Comparison of ENCODE assay signal across 24 mouse cellular contexts in genomic region chr17:29813328-29813727, GRCm38 (mm10).
DNase-seq lines count a peak whose midpoint lies in the region; ATAC-seq and TF ChIP-seq lines count a peak whose summit lies in the region.
"Had no signal": no experiment of that assay in that cellular context is flagged by ENCODE, and none has a peak within 500 bp of the region (broad histone marks: within the 10 kb centered on the region; RNA-seq: fewer than 3 reads in every experiment).

No protein-coding gene starts in this region.

- H3K27ac ChIP-seq in intestine, embryonic 15.5 days: no peak overlapping the region
- no peak overlapping the region for H3K27ac ChIP-seq in intestine, embryonic 16.5 days (ENCODE audit: low read length)
- no peak overlapping the region for H3K27ac ChIP-seq in lung, embryonic 14.5 days (ENCODE audit: low read depth)
- peak overlapping the region; percentile 73 for H3K27ac ChIP-seq in ES-E14 (ENCODE audit: insufficient read depth, low read depth, low read length, poor library complexity, severe bottlenecking)
- no peak overlapping the region for H3K27ac ChIP-seq in liver, embryonic 15.5 days (replicated peaks)
- H3K27ac ChIP-seq: embryonic facial prominence, embryonic 13.5 days; forebrain, embryonic 15.5 days; heart, embryonic 15.5 days; hindbrain, embryonic 15.5 days; limb, embryonic 15.5 days; macrophage; neural tube, embryonic 13.5 days had no signal

- H3K9ac ChIP-seq in intestine, embryonic 15.5 days: no peak overlapping the region
- H3K9ac ChIP-seq in intestine, embryonic 16.5 days (ENCODE audit: low read depth, low read length): no peak overlapping the region
- no peak overlapping the region for H3K9ac ChIP-seq in lung, embryonic 14.5 days
- H3K9ac ChIP-seq in ES-E14 (ENCODE audit: insufficient read depth, low read depth, low read length, poor library complexity, severe bottlenecking): no peak overlapping the region
- no peak overlapping the region for H3K9ac ChIP-seq in liver, embryonic 15.5 days
- H3K9ac ChIP-seq: embryonic facial prominence, embryonic 13.5 days; forebrain, embryonic 15.5 days; heart, embryonic 15.5 days; hindbrain, embryonic 15.5 days; limb, embryonic 15.5 days; neural tube, embryonic 13.5 days had no signal

- peak; percentile 56 for ATAC-seq in intestine, embryonic 15.5 days
- no peak for ATAC-seq in intestine, embryonic 16.5 days
- ATAC-seq in lung, embryonic 14.5 days (ENCODE audit: insufficient read depth): no peak
- 0 out of 2 replicates have a peak, but pooled peaks have one; percentile 52 for ATAC-seq in liver, embryonic 15.5 days (ENCODE audit: insufficient read depth)
- ATAC-seq: CD4-positive, CD25-positive, alpha-beta regulatory T cell, adult 4 months; forebrain, embryonic 15.5 days had no signal

- H3K27me3 ChIP-seq in intestine, embryonic 15.5 days (replicated peaks): no peaks in the 10 kb centered on the region
- H3K27me3 ChIP-seq in intestine, embryonic 16.5 days (replicated peaks; ENCODE audit: control insufficient read depth, insufficient read depth, low read length): no peaks in the 10 kb centered on the region
- no peaks in the 10 kb centered on the region for H3K27me3 ChIP-seq in lung, embryonic 14.5 days (ENCODE audit: insufficient read depth, low read length)
- peaks cover 17% of the 10 kb centered on the region; the same call in 1 of the 2 replicates for H3K27me3 ChIP-seq in liver, embryonic 15.5 days
- H3K27me3 ChIP-seq: embryonic facial prominence, embryonic 13.5 days; forebrain, embryonic 15.5 days; heart, embryonic 15.5 days; hindbrain, embryonic 15.5 days; limb, embryonic 15.5 days; neural tube, embryonic 13.5 days had no signal

- WGBS in intestine, embryonic 15.5 days: 13% methylated on average over 4 of the region's 4 CpGs
- WGBS in intestine, embryonic 16.5 days: 10% methylated on average over 4 of the region's 4 CpGs
- WGBS in lung, embryonic 14.5 days: 8% methylated on average over 4 of the region's 4 CpGs
- 19% methylated on average over 4 of the region's 4 CpGs for WGBS in liver, embryonic 15.5 days (ENCODE audit: insufficient replicate concordance)

- no peak for TF ChIP-seq CTCF in lung, embryonic 14.5 days (IDR thresholded peaks at IDR 0.05; ENCODE audit: low read depth)

- DNase-seq in lung, embryonic 14.5 days: peak; percentile 12
- no peak for DNase-seq in lung, postnatal 36 days
- no peak for DNase-seq in ES-E14 (ENCODE audit: low read depth, low spot score)
- no peak for DNase-seq in left cerebral cortex, adult 18-20 months (ENCODE audit: low spot score in 2 of 2)
- DNase-seq in urinary bladder, adult 18-20 months (ENCODE audit: low spot score in 2 of 2): no peak
- DNase-seq: adrenal gland, adult 8-10 months; cerebellum, postnatal 10 days; gastrocnemius, postnatal 36 days; heart, postnatal 4 days; kidney, adult 2 months; right cerebral cortex, adult 18-20 months; thymus, postnatal 36 days had no signal

- no peaks in the 10 kb centered on the region for H3K36me3 ChIP-seq in intestine, embryonic 15.5 days
- H3K36me3 ChIP-seq in intestine, embryonic 16.5 days (ENCODE audit: control insufficient read depth, insufficient read depth, low read length): no peaks in the 10 kb centered on the region
- H3K36me3 ChIP-seq in lung, embryonic 14.5 days (ENCODE audit: insufficient read depth): no peaks in the 10 kb centered on the region
- H3K36me3 ChIP-seq in ES-E14 (ENCODE audit: control insufficient read depth, insufficient read depth, low read length, poor library complexity, severe bottlenecking): no peaks in the 10 kb centered on the region
- H3K36me3 ChIP-seq in liver, embryonic 15.5 days (replicated peaks): no peaks in the 10 kb centered on the region
- H3K36me3 ChIP-seq: embryonic facial prominence, embryonic 13.5 days; forebrain, embryonic 15.5 days; heart, embryonic 15.5 days; hindbrain, embryonic 15.5 days; limb, embryonic 15.5 days; neural tube, embryonic 13.5 days had no signal

- no peak overlapping the region for H3K4me3 ChIP-seq in intestine, embryonic 15.5 days (replicated peaks)
- H3K4me3 ChIP-seq in intestine, embryonic 16.5 days (ENCODE audit: low read length): no peak overlapping the region
- no peak overlapping the region for H3K4me3 ChIP-seq in lung, embryonic 14.5 days (ENCODE audit: low read depth, low read length)
- H3K4me3 ChIP-seq in ES-E14 (ENCODE audit: insufficient read depth in 1 of 2, low read depth in 1 of 2, low read length in 2 of 2, poor library complexity in 1 of 2, severe bottlenecking in 1 of 2): peak overlapping the region in 1 of 2 experiments; percentile 10; a peak in 1 of 4 replicates
- no peak overlapping the region for H3K4me3 ChIP-seq in liver, embryonic 15.5 days (replicated peaks)
- H3K4me3 ChIP-seq: embryonic facial prominence, embryonic 13.5 days; forebrain, embryonic 15.5 days; heart, embryonic 15.5 days; hindbrain, embryonic 15.5 days; limb, embryonic 15.5 days; neural tube, embryonic 13.5 days had no signal

- H3K4me1 ChIP-seq in intestine, embryonic 15.5 days (replicated peaks): no peaks in the 10 kb centered on the region
- no peaks in the 10 kb centered on the region for H3K4me1 ChIP-seq in intestine, embryonic 16.5 days (ENCODE audit: control insufficient read depth, insufficient read depth, low read length)
- 0 out of 2 replicates have a peak, but pooled peaks cover under 1% of the 10 kb centered on the region for H3K4me1 ChIP-seq in lung, embryonic 14.5 days (ENCODE audit: insufficient read depth)
- H3K4me1 ChIP-seq in ES-E14 (ENCODE audit: control insufficient read depth in 2 of 2, insufficient read depth in 2 of 2, low read length in 2 of 2, poor library complexity in 1 of 2): peaks cover 7 to 25% of the 10 kb centered on the region in 2 experiments
- peaks cover 18% of the 10 kb centered on the region for H3K4me1 ChIP-seq in liver, embryonic 15.5 days (replicated peaks)
- H3K4me1 ChIP-seq: heart, embryonic 15.5 days had no signal

- no peak overlapping the region for H3K4me2 ChIP-seq in intestine, embryonic 15.5 days (replicated peaks)
- H3K4me2 ChIP-seq in intestine, embryonic 16.5 days (ENCODE audit: low read depth, low read length): no peak overlapping the region
- no peak overlapping the region for H3K4me2 ChIP-seq in lung, embryonic 14.5 days
- H3K4me2 ChIP-seq in liver, embryonic 15.5 days: peak overlapping the region; percentile 27; the same call in 1 of the 2 replicates
- H3K4me2 ChIP-seq: embryonic facial prominence, embryonic 13.5 days; forebrain, embryonic 15.5 days; heart, embryonic 15.5 days; hindbrain, embryonic 15.5 days; limb, embryonic 15.5 days; midbrain, embryonic 11.5 days; neural tube, embryonic 13.5 days had no signal

- no peaks in the 10 kb centered on the region for H3K9me3 ChIP-seq in intestine, embryonic 15.5 days
- H3K9me3 ChIP-seq in intestine, embryonic 16.5 days (ENCODE audit: control insufficient read depth, low read length): no peaks in the 10 kb centered on the region
- no peaks in the 10 kb centered on the region for H3K9me3 ChIP-seq in lung, embryonic 14.5 days (ENCODE audit: low read depth, low read length)
- no peaks in the 10 kb centered on the region for H3K9me3 ChIP-seq in ES-E14 (ENCODE audit: control insufficient read depth, insufficient read depth, low read depth, low read length)
- no peaks in the 10 kb centered on the region for H3K9me3 ChIP-seq in liver, embryonic 15.5 days (replicated peaks)
- H3K9me3 ChIP-seq: embryonic facial prominence, embryonic 13.5 days; forebrain, embryonic 15.5 days; heart, embryonic 15.5 days; hindbrain, embryonic 15.5 days; limb, embryonic 15.5 days; neural tube, embryonic 13.5 days had no signal

- in situ Hi-C loops in ES-E14 (cut with MboI; ENCODE audit: low sequenced_read_pairs in 2 of 2, unreplicated experiment in 2 of 2): no loop called here

TF ChIP-seq in ES-E14, 5 proteins besides CTCF, POLR2A, EP300 and RAD21:
- TF ChIP-seq MAFK (IDR thresholded peaks at IDR 0.05; ENCODE audit: insufficient read depth, low read depth, low read length) (no peak), HCFC1 (IDR thresholded peaks at IDR 0.05; ENCODE audit: borderline replicate concordance, insufficient read depth, low read length) (no peak), ZNF384 (IDR thresholded peaks at IDR 0.05; ENCODE audit: low read depth, low read length) (no peak), CHD2 (IDR thresholded peaks at IDR 0.05; ENCODE audit: low read depth, low read length) (no peak), ZC3H11A (IDR thresholded peaks at IDR 0.05; ENCODE audit: borderline replicate concordance, low read depth, low read length) (no peak)

Comparison
In these comparisons a context has a peak if more than half of its experiments do, and no peak if none do; other contexts are left out.
1. ATAC-seq: peak in intestine, embryonic 15.5 days (single experiment) and liver, embryonic 15.5 days (single experiment); none in intestine, embryonic 16.5 days (single experiment) and lung, embryonic 14.5 days (single experiment).